In the genomic region with DNA sequence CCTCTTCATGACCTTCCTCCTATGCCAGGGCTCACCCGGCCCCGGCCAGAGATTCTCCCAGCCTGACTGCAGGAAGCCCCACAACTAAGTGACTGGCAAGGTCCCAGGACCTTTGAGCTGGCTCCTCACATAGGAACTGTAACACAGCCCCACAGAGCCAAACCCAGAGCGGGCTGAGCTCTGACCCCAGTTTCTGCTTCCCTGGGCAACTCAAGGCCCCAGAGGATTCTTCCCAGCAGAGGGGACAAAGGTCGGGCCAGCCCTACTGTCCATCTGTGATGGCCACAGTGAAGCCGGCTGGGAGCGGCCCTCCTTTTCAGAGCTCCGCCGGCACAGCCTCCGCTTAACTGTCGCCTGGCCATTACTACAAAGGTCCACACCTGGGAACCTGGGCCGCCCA, we compare ENCODE assay signal across 8 mouse cellular contexts. TPM values are rescaled to one million over a fixed set of nuclear protein-coding genes. Genes with fewer than 3 reads are reported as not detected.
DNase-seq lines count a peak whose midpoint lies in the region; ATAC-seq and TF ChIP-seq lines count a peak whose summit lies in the region.

No protein-coding gene starts in this region.

- H3K9ac ChIP-seq in lung, embryonic 16.5 days (ENCODE audit: low read length): no peak overlapping the region

- no peaks in the 10 kb centered on the region for H3K36me3 ChIP-seq in lung, embryonic 16.5 days (ENCODE audit: control insufficient read depth, insufficient read depth, low read length)

- no peak for TF ChIP-seq CTCF in left cerebral cortex, adult 2 months (IDR thresholded peaks at IDR 0.05)

- DNase-seq in adrenal gland, postnatal 10 days: peak; percentile 79
- no peak for DNase-seq in adrenal gland, adult 8-10 months
- peak; percentile 96 for DNase-seq in adipocyte (ENCODE audit: low spot score)
- DNase-seq in kidney, adult 9 months: peak; percentile 95
- DNase-seq in left cerebral cortex, adult 2 months (ENCODE audit: extremely low spot score in 1 of 2, low spot score in 2 of 2): no peak
- no peak for DNase-seq in neural tube, embryonic 10.5 days (ENCODE audit: extremely low spot score, low spot score)
- DNase-seq in spleen, postnatal 4 days (ENCODE audit: low spot score in 2 of 2): no peak

- 67% methylated on average over 11 of the region's 11 CpGs for WGBS in lung, embryonic 16.5 days

- no peaks in the 10 kb centered on the region for H3K9me3 ChIP-seq in lung, embryonic 16.5 days (ENCODE audit: control insufficient read depth, low read length)

- no peaks in the 10 kb centered on the region for H3K27me3 ChIP-seq in lung, embryonic 16.5 days (ENCODE audit: control insufficient read depth, insufficient read depth, low read depth, low read length)

- no peak overlapping the region for H3K4me3 ChIP-seq in lung, embryonic 16.5 days (ENCODE audit: low read length)
- no peak overlapping the region for H3K4me3 ChIP-seq in left cerebral cortex, adult 2 months

- no peak overlapping the region for H3K4me2 ChIP-seq in lung, embryonic 16.5 days (ENCODE audit: low read depth, low read length)

- intact Hi-C loops in left cerebral cortex, adult 2 months (cut with DNase I): no loop called here

- H3K27ac ChIP-seq in lung, embryonic 16.5 days (ENCODE audit: low read length): no peak overlapping the region
- H3K27ac ChIP-seq in left cerebral cortex, adult 2 months: no peak overlapping the region

- 0 out of 2 replicates have a peak, but pooled peaks have one; percentile 21 for ATAC-seq in lung, embryonic 16.5 days (ENCODE audit: low read depth)

- peaks cover 6% of the 10 kb centered on the region for H3K4me1 ChIP-seq in lung, embryonic 16.5 days (replicated peaks; ENCODE audit: control insufficient read depth, insufficient read depth, low read length)

RNA-seq across cellular contexts. Expression of gene Itpk1, which starts 13.6 kb away (rescaled TPM):
- total RNA-seq in adrenal gland, postnatal 10 days (2021): 10 to 100 TPM; 98.3 to 99.2 TPM
- total RNA-seq in adrenal gland, adult 8-10 months (2022): 100 to 1,000 TPM in 2 of 4 experiments, 10 to 100 TPM in 2; 49.2 to 139 (median 86.7) TPM
- 10.6 and 11.8 TPM in 2 replicates for polyA plus RNA-seq in lung, embryonic 16.5 days (2015; fragmentation: Nextera tagmentation; extraction: Ambion mirVana)
- total RNA-seq in left cerebral cortex, adult 2 months (2021): 10 to 100 TPM; 52.3 to 54.9 TPM

RNA-seq across cellular contexts. Expression of gene Moap1, which starts 52.3 kb away (rescaled TPM):
- total RNA-seq in adrenal gland, postnatal 10 days (2021): 1 to 10 TPM; 6.4 to 9.2 TPM
- total RNA-seq in adrenal gland, adult 8-10 months (2022): 10 to 100 TPM in 3 of 4 experiments, 1 to 10 TPM in 1; 8.2 to 13.6 (median 11.5) TPM
- polyA plus RNA-seq in lung, embryonic 16.5 days (2015; fragmentation: Nextera tagmentation; extraction: Ambion mirVana): 22.0 and 24.4 TPM in 2 replicates
- total RNA-seq in left cerebral cortex, adult 2 months (2021): 10 to 100 TPM; 24.4 to 33.8 TPM

RNA-seq across cellular contexts. Expression of gene Tmem251, which starts 52.4 kb away (rescaled TPM):
- total RNA-seq in adrenal gland, postnatal 10 days (2021): 1 to 10 TPM; 4.6 to 5.1 TPM
- 1 to 10 TPM; 7.2 to 8.8 (median 7.7) TPM for total RNA-seq in adrenal gland, adult 8-10 months (2022)
- 7.4 and 8.0 TPM in 2 replicates for polyA plus RNA-seq in lung, embryonic 16.5 days (2015; fragmentation: Nextera tagmentation; extraction: Ambion mirVana)
- 1 to 10 TPM; 5.6 to 5.7 TPM for total RNA-seq in left cerebral cortex, adult 2 months (2021)

Comparison
In these comparisons a context has a peak if more than half of its experiments do, and no peak if none do; other contexts are left out.
1. DNase-seq: peak in adrenal gland, postnatal 10 days (single experiment), adipocyte (single experiment) and kidney, adult 9 months (single experiment); none in adrenal gland, adult 8-10 months (single experiment), left cerebral cortex, adult 2 months (0 of 2), neural tube, embryonic 10.5 days (single experiment) and spleen, postnatal 4 days (0 of 2).